Mouse (Mus musculus): ENCODE data around the gene Patj. TPM values are rescaled to one million over a fixed set of nuclear protein-coding genes. Genes with fewer than 3 reads are reported as not detected.

Gene Patj
- polyA plus RNA-seq, 1 experiment from 2014 or later = 21.1 TPM

- Histone ChIP-seq H3K4me1 (replicated peaks) (peaks cover 10% of the 10 kb centered on the region), H3K27me3 (replicated peaks) (no peaks in the 10 kb centered on the region), H3K4me3 (replicated peaks) (no peak overlapping the region), H3K27ac (peak overlapping the region; percentile 72), H3K36me3 (no peaks in the 10 kb centered on the region), H3K4me2 (replicated peaks) (no peak overlapping the region), H3K9me3 (no peaks in the 10 kb centered on the region), H3K9ac (no peak overlapping the region)
- ATAC-seq = no peak
- 62% methylated on average over 3 of the region's 3 CpGs for WGBS
Observed at GRCm38 (mm10) chr4:98758872-98759518, 363.4 kb downstream of the Patj start.

- peak; percentile 71; the same call in 1 of the 2 replicates for ATAC-seq
Observed at GRCm38 (mm10) chr4:98767134-98768133, 371.8 kb downstream of the Patj start.

More at GRCm38 (mm10) chr4:98767134-98768133, 371.8 kb downstream of the Patj start:
- Histone ChIP-seq H3K4me1 (replicated peaks) (no peaks in the 10 kb centered on the region), H3K4me2 (replicated peaks) (no peak overlapping the region), H3K36me3 (no peaks in the 10 kb centered on the region), H3K9ac (no peak overlapping the region), H3K4me3 (replicated peaks) (no peak overlapping the region), H3K27ac (no peak overlapping the region), H3K9me3 (no peaks in the 10 kb centered on the region), H3K27me3 (replicated peaks) (no peaks in the 10 kb centered on the region)
- 59% methylated on average over 14 of the region's 14 CpGs for WGBS

Other genes starting within 250 kb of the Patj start
- gene Tm2d1, start 12.5 kb upstream of the Patj start, polyA plus RNA-seq (2015; fragmentation: Nextera tagmentation; extraction: Ambion mirVana) = 87.3 and 101 TPM in 2 replicates

Measured in intestine, embryonic 15.5 days (tissue).